Mouse (Mus musculus): Measurements from ENCODE around the gene Cav2.

GRCm38 (mm10) chr6:17317167-17317524 lies 36.2 kb downstream of the Cav2 start:
- TF ChIP-seq FLI1 (IDR thresholded peaks at IDR 0.05; ENCODE audit: low read length), result no peak
- TF ChIP-seq GATA1 (IDR thresholded peaks at IDR 0.05; ENCODE audit: borderline replicate concordance, low read length), result no peak
